Mouse (Mus musculus): ENCODE data around the gene Alg9. TPM values are rescaled to one million over a fixed set of nuclear protein-coding genes. Genes with fewer than 3 reads are reported as not detected.

The Alg9 gene
- polyA plus RNA-seq, 1 experiment from 2014 or later, result 47.2 TPM

DNA sequence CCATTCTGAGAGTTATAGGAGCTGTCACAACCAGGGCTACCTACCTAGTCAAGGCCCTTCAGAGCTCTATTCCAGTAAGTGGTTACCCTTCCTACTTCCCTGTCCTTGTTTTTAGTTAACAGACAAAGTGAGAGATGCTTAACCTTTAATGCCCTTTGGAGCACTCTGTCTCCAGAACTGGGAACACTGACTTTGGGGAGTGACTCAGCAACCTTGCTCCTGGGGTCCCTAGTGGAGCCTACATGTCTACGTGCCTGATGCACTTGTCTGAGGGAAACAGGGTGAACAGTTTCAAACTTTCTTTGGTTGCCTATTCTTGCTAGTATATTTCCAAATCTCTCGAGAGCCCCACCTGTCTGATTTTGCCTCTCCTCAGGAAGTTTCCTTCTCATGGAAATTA, 32.1 kb upstream of the Alg9 start:
- Histone ChIP-seq H3K27me3 (peaks cover 17% of the 10 kb centered on the region), H3K4me2 (no peak overlapping the region), H3K36me3 (no peaks in the 10 kb centered on the region), H3K27ac (no peak overlapping the region), H3K9me3 (no peaks in the 10 kb centered on the region), H3K4me3 (no peak overlapping the region), H3K9ac (no peak overlapping the region), H3K4me1 (replicated peaks) (peaks cover 19% of the 10 kb centered on the region)
- 74% methylated on average over 2 of the region's 2 CpGs for WGBS
- no peak for ATAC-seq (ENCODE audit: low FRiP score)

GRCm38 (mm10) chr9:50745806-50746205, 29.0 kb upstream of the Alg9 start:
- Histone ChIP-seq H3K36me3 (no peaks in the 10 kb centered on the region), H3K9me3 (no peaks in the 10 kb centered on the region), H3K27me3 (peaks cover 17% of the 10 kb centered on the region), H3K4me1 (replicated peaks) (peaks cover 9% of the 10 kb centered on the region), H3K4me3 (peak overlapping the region; percentile 37), H3K27ac (no peak overlapping the region), H3K9ac (peak overlapping the region; percentile 65; the same call in 1 of the 2 replicates), H3K4me2 (peak overlapping the region; percentile 58)
- WGBS, result 20% methylated on average over 7 of the region's 7 CpGs
- no peak for ATAC-seq (ENCODE audit: low FRiP score)

DNA sequence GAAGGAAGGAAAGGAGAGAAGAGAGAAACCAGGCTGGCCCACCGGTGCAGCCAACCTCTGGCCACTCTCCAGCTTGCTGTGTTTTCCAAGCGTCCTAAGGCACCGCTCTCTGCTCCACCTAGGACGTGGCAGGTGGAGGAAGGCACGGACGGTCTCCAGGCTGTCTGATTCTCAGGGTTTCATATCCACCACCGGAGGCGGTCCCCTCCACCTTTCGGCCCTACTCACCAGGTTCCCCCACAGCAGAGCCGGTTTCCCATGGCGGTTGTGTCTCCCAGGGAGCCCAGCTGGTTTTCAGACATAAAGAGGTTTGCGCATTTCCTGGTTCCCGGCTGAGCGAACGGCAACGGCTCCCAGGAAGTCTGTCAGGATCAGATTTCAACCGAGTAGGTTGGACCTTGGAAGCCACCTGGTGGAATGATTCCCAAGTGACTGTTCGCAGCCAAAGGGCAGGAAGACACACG, 28.6 kb upstream of the Alg9 start, which contains the start of gene 2310030G06Rik:
2310030G06Rik (minus strand) TSS at position 323 of the 464 bp plus-strand sequence.
- peak within 1 kb of the TSS; percentile 65 for H3K9ac ChIP-seq
- WGBS, result 4% methylated on average over 19 of the region's 19 CpGs
- peaks cover 9% of the 10 kb centered on the region for H3K4me1 ChIP-seq (replicated peaks)
- H3K9me3 ChIP-seq, result no peaks in the 10 kb centered on the region
- peaks cover 17% of the 10 kb centered on the region for H3K27me3 ChIP-seq
- no peak within 1 kb of the TSS for H3K27ac ChIP-seq
- peak within 1 kb of the TSS; percentile 37 for H3K4me3 ChIP-seq
- no peak for ATAC-seq (ENCODE audit: low FRiP score)
- peak within 1 kb of the TSS; percentile 58 for H3K4me2 ChIP-seq
- H3K36me3 ChIP-seq, result no peaks in the 10 kb centered on the region

- Histone ChIP-seq H3K4me3 (no peak overlapping the region), H3K4me2 (no peak overlapping the region), H3K27me3 (peaks cover 16% of the 10 kb centered on the region), H3K36me3 (no peaks in the 10 kb centered on the region), H3K9me3 (no peaks in the 10 kb centered on the region), H3K9ac (no peak overlapping the region), H3K4me1 (replicated peaks) (peaks cover 9% of the 10 kb centered on the region), H3K27ac (no peak overlapping the region)
- WGBS, result 75% methylated on average over 6 of the region's 6 CpGs
- ATAC-seq (ENCODE audit: low FRiP score), result no peak
These were observed 24.1 kb upstream of the Alg9 start for GRCm38 (mm10) chr9:50750706-50751105.

DNA sequence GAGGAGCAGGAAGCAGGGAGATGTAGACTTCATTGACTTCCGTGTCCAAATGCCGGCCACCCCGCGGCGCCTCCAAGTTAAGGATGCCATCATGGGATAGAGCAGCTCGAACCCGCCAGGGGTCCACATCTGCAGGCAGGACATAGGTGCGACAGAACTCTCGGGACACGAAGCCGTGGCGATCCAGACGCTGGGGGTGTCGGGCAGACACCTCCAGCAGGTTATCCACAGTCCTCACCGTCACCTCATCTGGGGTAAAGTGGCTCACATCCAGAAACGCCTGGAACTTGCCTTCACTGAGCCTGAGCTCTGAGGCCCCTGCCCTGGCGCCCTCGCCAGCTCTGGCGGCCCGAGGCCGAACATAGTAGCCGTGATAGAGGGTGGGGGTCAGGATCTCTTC, 23.5 kb upstream of the Alg9 start, which contains the start of gene Cryab:
Cryab (plus strand) TSS at position 3 of the 400 bp plus-strand sequence.
- WGBS, result 79% methylated on average over 22 of the region's 22 CpGs

GRCm38 (mm10) chr9:50752054-50752602, 22.7 kb upstream of the Alg9 start, which contains the start of gene Hspb2:
Gene Hspb2 (minus strand): TSS chr9:50752354.
- no peaks in the 10 kb centered on the region for H3K9me3 ChIP-seq
- 0 out of 2 replicates have a peak within 1 kb of the TSS, but pooled peaks have one; percentile 24 for H3K9ac ChIP-seq
- H3K4me3 ChIP-seq, result no peak within 1 kb of the TSS
- no peak within 1 kb of the TSS for H3K27ac ChIP-seq
- peaks cover 5% of the 10 kb centered on the region for H3K27me3 ChIP-seq
- 76% methylated on average over 13 of the region's 14 CpGs for WGBS
- no peaks in the 10 kb centered on the region for H3K4me1 ChIP-seq (replicated peaks)
- no peak for ATAC-seq (ENCODE audit: low FRiP score)
- no peak within 1 kb of the TSS for H3K4me2 ChIP-seq
- no peaks in the 10 kb centered on the region for H3K36me3 ChIP-seq

More for the DNA sequence above, 23.5 kb upstream of the Alg9 start, which contains the start of gene Cryab:
- Histone ChIP-seq H3K27me3 (peaks cover 10% of the 10 kb centered on the region), H3K4me2 (no peak within 1 kb of the TSS), H3K36me3 (no peaks in the 10 kb centered on the region), H3K4me3 (no peak within 1 kb of the TSS), H3K4me1 (replicated peaks) (peaks cover 3% of the 10 kb centered on the region), H3K27ac (no peak within 1 kb of the TSS), H3K9ac (no peak within 1 kb of the TSS), H3K9me3 (no peaks in the 10 kb centered on the region)
- ATAC-seq (ENCODE audit: low FRiP score), result no peak

- H3K36me3 ChIP-seq, result no peaks in the 10 kb centered on the region
- no peak for ATAC-seq (ENCODE audit: low FRiP score)
- no peak overlapping the region for H3K27ac ChIP-seq
- H3K9ac ChIP-seq, result 0 out of 2 replicates have a peak overlapping the region, but pooled peaks have one; percentile 24
- H3K4me3 ChIP-seq, result no peak overlapping the region
- 74% methylated on average over 17 of the region's 17 CpGs for WGBS
- H3K4me2 ChIP-seq, result no peak overlapping the region
- H3K27me3 ChIP-seq, result 0 out of 2 replicates have a peak, but pooled peaks cover 4% of the 10 kb centered on the region
- H3K4me1 ChIP-seq (replicated peaks), result no peaks in the 10 kb centered on the region
- no peaks in the 10 kb centered on the region for H3K9me3 ChIP-seq
These were observed 21.8 kb upstream of the Alg9 start for GRCm38 (mm10) chr9:50752784-50753615.

DNA sequence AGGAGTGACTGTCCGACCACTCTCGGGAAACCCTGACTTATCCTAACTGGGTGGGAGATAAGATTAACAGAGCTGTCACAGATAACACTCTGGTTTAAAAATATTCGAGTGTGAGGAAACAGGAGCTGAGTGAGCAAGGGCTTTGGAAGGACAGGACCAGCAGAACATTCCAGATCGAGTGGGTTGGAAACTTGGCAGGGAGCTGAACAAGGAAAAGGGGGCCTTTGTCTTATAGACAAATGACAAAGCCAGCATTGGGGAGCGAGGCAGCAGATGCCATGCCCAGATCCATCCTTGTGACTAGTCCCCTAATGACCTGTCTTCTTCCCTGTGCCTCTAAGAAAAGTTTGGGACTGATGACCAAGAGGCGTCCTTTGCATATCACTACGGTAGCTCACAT, 20.9 kb upstream of the Alg9 start:
- Histone ChIP-seq H3K9ac (no peak overlapping the region), H3K36me3 (no peaks in the 10 kb centered on the region), H3K4me3 (no peak overlapping the region), H3K4me1 (replicated peaks) (no peaks in the 10 kb centered on the region), H3K27ac (no peak overlapping the region), H3K9me3 (no peaks in the 10 kb centered on the region), H3K4me2 (no peak overlapping the region), H3K27me3 (0 out of 2 replicates have a peak, but pooled peaks cover 4% of the 10 kb centered on the region)
- ATAC-seq (ENCODE audit: low FRiP score), result no peak
- 68% methylated on average over 7 of the region's 7 CpGs for WGBS

GRCm38 (mm10) chr9:50756711-50757110, 18.1 kb upstream of the Alg9 start:
- Histone ChIP-seq H3K4me2 (no peak overlapping the region), H3K4me3 (no peak overlapping the region), H3K27ac (no peak overlapping the region), H3K27me3 (0 out of 2 replicates have a peak, but pooled peaks cover 4% of the 10 kb centered on the region), H3K9ac (no peak overlapping the region), H3K9me3 (no peaks in the 10 kb centered on the region), H3K4me1 (replicated peaks) (no peaks in the 10 kb centered on the region), H3K36me3 (no peaks in the 10 kb centered on the region)
- ATAC-seq (ENCODE audit: low FRiP score), result no peak
- WGBS, result 33% methylated on average over 5 of the region's 5 CpGs

DNA sequence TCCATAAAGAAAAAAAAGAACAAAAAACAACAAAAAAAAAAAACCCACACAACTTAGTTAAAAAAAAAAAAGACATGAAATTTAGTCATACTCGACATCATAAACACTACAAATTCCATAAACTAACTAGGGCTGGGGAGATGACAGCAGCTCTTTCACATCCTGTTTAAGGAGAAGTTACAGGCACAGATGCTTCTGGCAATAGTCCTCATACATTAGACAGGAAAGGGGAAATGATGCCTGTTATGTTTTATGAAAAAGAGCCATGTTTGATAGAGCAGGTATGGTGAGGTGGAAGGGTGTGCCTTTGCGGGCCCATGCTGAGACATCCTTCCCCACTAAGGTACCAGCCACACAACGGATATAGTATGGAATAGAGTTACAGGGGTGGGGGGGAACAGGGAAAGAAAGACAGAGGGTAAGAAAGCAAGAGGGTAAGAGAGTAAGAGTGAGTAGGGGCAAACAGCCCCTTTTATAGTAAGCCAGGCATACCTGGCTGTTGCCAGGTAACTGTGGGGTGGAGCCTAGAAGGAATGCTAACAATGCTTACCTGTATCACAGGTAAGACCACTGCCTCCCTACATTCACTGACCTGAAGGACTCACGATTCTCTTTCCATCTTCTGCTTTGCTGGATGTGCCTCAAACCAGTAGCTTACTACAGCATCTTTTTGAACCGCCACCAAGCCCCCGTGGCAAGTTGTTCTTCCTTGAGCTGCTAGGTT, 13.1 kb upstream of the Alg9 start:
- H3K27ac ChIP-seq, result no peak overlapping the region
- no peaks in the 10 kb centered on the region for H3K27me3 ChIP-seq
- H3K36me3 ChIP-seq, result peaks cover 4% of the 10 kb centered on the region
- no peak overlapping the region for H3K4me3 ChIP-seq
- H3K9me3 ChIP-seq, result no peaks in the 10 kb centered on the region
- no peak for ATAC-seq (ENCODE audit: low FRiP score)
- no peak overlapping the region for H3K9ac ChIP-seq
- no peak overlapping the region for H3K4me2 ChIP-seq
- whole genome bisulfite sequencing, result 64% methylated on average over 6 of the region's 6 CpGs
- H3K4me1 ChIP-seq (replicated peaks), result no peaks in the 10 kb centered on the region; the same call in 1 of the 2 replicates

- H3K4me2 ChIP-seq, result no peak overlapping the region
- no peaks in the 10 kb centered on the region for H3K27me3 ChIP-seq
- H3K36me3 ChIP-seq, result peaks cover 4% of the 10 kb centered on the region
- no peaks in the 10 kb centered on the region for H3K9me3 ChIP-seq
- ATAC-seq (ENCODE audit: low FRiP score), result no peak
- no peak overlapping the region for H3K4me3 ChIP-seq
- H3K4me1 ChIP-seq (replicated peaks), result peaks cover 5% of the 10 kb centered on the region; the same call in 1 of the 2 replicates
- 61% methylated on average over 1 of the region's 1 CpGs for WGBS
- H3K9ac ChIP-seq, result no peak overlapping the region
- H3K27ac ChIP-seq, result no peak overlapping the region
These were observed 11.5 kb upstream of the Alg9 start for GRCm38 (mm10) chr9:50763331-50763730.
